Mouse (Mus musculus) adrenal gland, adult (tissue): ENCODE measurements at regions not wholly inside any gene's neighbourhood (a gene's known extent, or its start where the extent isn't known, plus 50 kb on each side); places are given as distances from the start of the nearest gene placed in this dataset.

Experiments used
- DNase-seq, 2 experiments: peaks; one replicate each; pipeline ENCODE4 v3.0.0; 2022 to 2023; ENCODE audit warnings: low spot score in 1 of 2; ENCODE audit not compliant: inconsistent age in 2 of 2

DNA sequence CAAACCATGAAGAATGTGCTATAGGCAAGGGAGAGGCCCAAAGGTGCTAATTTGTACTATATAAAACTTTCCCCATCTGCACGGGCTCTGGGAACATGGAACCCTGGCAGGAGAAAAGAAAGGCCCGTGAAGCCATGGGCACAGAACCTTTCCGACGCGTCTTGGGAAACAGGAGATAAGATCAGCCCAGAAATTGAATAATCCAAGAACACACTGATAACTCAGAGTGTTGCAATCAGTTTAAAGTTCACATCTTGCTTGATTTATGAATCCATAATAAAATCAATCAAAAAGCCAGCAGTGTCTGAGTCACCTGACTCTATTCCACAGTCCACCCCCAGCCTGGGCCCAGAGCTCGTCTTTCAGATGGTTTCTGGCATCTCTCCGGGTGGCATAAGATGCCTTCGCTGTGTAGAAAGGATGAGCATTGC, 133.4 kb upstream of the Rreb1 start:
- DNase-seq, result peak; percentile 18 to 84

GRCm38 (mm10) chr13:37649467-37650080, 128.6 kb upstream of the Rreb1 start:
- DNase-seq, result no peak

- no peak for DNase-seq
Measured at GRCm38 (mm10) chr13:37651221-37651946, 126.8 kb upstream of the Rreb1 start.

DNA sequence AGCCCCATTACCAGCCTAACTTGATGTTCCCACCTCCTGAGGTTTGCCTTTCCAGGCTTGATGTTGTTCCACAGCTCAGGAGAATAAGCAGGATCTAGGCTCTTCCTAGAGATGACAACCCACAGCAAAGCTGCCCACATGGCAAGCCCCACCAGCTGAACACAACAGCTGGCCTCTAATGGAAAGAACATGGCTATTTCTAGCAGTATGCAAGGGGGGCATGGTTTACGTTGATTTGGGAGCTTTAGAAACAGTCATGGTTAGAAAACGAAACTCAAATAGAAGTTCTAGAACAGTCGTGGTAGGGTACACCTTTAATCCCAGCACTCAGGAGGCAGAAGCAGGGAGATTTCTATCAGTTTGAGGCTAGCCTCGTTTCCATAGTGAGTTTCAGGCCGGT, 123.5 kb upstream of the Rreb1 start:
- no peak for DNase-seq

DNA sequence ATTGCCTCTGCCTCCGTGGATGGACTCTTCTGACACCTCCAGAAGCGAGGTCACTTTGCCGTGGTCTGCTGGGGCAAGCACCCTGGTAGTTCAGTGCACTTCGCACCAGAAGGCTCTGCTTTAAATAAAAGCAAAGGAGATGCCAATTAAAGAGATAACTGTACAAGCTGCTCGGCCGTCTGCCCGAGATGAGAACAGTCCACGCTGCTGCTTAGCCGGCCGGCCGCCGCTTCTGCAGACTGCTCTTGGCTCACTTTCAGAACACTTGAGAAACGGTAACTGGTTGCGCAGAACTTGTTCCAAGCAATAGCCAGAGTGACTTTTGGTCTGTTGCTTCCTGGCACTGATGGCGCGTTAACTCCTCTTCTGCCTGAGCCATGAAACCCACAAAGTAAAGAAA, 121.0 kb upstream of the Rreb1 start:
- DNase-seq, result peak; percentile 71 to 89

GRCm38 (mm10) chr13:37658034-37658433, 120.2 kb upstream of the Rreb1 start:
- peak in 1 of 2 experiments; percentile 61 for DNase-seq

DNA sequence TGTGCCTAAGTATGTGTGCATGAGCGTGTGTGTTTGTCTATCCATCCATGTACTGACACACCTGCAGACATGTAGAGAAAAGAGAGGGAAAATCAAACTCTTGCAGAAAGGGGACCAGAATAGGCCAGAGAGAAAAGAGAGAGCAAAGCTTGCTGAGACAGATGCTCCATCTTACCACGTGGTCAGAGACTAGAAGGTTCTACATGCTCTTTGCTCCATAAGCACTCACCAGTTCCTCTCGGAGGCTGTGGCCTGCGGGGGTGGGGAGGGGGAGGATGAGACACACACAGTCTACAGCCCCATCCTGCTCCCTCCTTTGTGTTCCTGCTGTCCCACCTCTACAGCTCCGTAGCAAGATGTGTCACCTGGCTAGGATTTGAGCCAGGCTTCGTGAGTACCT, 119.7 kb upstream of the Rreb1 start:
- no peak for DNase-seq

- no peak for DNase-seq
Measured at GRCm38 (mm10) chr13:37660083-37660482, 118.1 kb upstream of the Rreb1 start.

GRCm38 (mm10) chr13:37660668-37661067, 117.5 kb upstream of the Rreb1 start:
- DNase-seq, result no peak

DNA sequence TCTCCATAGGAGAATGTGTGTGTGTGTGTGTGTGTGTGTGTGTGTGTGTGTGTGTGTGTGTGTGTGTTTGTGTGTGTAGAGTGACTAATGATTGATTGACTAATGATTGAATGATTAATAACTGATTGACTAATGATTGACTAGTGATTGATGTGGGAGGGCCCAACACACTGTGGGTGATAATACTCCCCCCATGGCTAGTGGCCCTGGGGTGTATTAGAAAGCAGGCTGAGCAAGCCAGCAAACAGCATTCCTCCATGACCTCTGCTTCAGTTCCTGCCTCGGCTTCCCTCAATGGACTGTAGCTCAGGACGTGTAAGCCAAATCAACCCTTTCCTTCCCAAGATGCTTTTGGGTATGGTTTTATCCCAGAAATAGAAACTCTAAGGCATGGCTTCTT, 114.1 kb upstream of the Rreb1 start:
- no peak for DNase-seq

- no peak for DNase-seq
Measured at GRCm38 (mm10) chr13:37666207-37667003, 111.8 kb upstream of the Rreb1 start.

DNA sequence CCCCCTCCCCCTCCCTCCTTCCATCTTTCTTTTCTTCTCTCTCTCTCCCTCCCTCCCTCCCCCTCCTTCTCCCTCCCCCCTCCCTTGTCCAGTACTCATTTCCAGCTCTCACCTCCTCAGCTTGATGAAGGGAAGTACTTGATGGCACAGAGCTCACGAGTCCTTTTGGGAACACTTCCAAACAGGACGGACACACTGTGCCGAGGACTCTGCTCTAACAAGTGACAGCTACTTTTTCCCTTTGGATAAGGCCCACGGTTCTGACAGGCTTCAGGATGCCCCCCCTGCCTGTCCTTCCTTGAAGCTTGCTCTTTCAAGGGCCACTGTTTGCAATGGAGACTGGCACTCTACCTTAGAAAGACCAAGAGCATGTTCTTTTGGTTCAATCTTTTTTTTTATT, 110.8 kb upstream of the Rreb1 start:
- DNase-seq, result no peak

- no peak for DNase-seq
Measured at GRCm38 (mm10) chr13:37667871-37668270, 110.3 kb upstream of the Rreb1 start.

DNA sequence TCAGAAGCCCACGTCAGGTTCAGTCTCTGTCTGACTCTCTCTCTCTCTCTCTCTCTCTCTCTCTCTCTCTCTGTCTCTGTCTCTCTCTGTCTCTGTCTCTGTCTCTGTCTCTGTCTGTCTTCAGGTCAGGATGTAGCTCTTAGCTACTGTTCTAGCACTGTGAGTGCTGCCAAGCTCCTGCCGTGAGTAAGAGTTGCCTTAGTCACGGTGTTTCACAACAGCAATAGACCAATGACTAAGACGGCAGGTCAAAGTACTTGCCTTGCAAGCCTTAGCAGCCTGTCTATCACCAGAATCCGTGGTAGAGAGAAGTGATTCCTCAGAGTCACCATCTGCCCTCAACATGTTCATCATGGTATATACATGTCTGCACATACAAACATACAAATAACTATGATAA, 107.1 kb upstream of the Rreb1 start:
- DNase-seq, result peak; percentile 72 to 83

DNA sequence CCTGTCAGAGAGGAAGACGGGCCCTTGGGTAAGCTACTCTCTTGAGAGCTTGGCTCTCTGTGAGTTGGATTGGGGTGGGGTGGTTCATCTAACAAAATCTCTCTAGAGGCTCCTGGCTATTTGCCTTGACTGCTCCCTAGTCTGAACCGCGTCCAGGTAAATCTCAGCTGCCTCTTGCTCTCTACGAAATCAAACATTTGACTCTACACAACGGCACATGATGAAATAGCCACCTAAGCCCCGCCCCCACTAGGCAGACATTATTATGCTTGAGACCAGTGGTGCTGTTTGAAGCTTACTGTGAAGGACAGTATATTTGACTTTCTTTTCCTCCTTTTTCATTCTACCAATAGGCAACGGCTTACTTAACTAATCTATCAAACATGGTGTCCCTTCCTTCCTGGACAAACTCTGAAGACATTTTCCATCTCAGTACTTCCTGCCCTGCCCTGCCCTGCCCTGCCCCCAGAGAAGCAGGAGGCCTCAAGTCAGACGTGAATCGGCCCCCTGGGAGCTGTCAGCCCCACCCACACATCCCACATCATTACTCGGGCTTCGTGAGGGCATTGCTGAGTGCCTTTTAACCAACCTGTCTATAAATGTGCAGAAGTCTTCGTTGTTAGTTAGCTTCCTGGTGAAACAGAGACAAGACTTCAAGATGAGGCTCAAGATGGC, 103.4 kb upstream of the Rreb1 start:
- DNase-seq, result no peak

GRCm38 (mm10) chr13:37675718-37676117, 102.5 kb upstream of the Rreb1 start:
- DNase-seq, result no peak

DNA sequence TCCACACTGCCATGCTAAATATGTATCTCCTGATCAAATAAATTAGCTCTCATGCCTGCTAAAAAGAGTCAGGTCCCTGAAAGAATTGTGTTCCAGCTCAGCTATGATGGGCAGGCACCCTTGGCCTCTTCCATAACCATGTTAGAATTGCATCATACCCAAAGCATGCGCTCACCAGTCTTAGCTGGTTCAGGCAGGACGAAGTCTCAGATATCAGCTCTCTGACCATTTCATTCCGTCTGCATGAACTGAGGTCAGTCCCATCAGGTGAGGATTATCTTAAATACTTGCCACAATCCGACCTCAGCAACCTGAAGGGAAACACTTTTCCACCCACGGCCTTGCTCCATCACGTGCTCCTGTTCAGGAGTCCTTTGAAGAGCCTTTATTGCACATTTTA, 101.3 kb upstream of the Rreb1 start:
- DNase-seq, result no peak

GRCm38 (mm10) chr13:37678251-37678650, 99.9 kb upstream of the Rreb1 start:
- no peak for DNase-seq

GRCm38 (mm10) chr13:37678772-37679171, 99.4 kb upstream of the Rreb1 start:
- no peak for DNase-seq

DNA sequence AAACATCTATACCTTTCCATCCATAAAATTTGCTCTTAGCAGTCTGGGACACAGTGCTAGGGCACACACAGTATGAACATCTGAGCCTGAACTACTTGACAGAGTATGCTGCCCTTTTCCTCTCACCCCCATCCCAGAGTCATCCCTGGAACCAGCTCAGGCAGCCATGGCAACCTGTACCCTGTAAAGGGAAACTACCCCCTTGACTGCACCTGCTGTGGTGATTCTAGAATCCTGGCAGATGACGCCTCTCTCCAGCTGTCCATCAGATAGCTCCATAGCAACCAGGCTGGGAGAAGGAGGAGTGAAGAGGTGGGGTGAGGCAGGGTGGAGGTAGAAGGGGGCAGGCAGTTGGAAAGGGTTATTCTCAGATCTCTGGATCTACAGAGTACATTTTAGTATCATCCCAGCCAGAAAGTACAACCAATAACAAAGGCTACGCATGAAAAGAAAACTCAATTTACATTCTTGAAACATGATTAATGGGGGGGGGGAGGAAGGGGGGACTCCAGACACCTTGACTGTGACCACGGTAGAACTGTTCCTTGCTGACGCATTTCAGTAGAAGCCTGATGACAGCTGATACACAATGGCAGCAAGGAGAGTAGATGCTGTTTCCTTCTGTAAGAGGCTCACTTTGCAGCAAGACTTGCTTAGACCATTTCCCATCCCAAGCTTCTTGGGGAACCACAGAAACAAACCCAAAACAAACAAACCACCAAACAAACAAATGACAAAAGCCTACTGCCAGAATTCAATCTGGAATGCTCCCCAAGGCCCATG, 97.2 kb upstream of the Rreb1 start:
- DNase-seq, result no peak
